Mouse (Mus musculus) gonadal fat pad, adult 2 months (tissue): ENCODE measurements at regions not wholly inside any gene's neighbourhood (a gene's known extent, or its start where the extent isn't known, plus 50 kb on each side); places are given as distances from the start of the nearest gene placed in this dataset.

Experiments
- DNase-seq: peaks from one replicate; pipeline ENCODE4 v3.0.0-alpha.2; 2012; ENCODE audit warnings: low read depth

GRCm38 (mm10) chr17:64492614-64493269 is 107.8 kb upstream of the Man2a1 start:
- no peak for DNase-seq

GRCm38 (mm10) chr17:64499281-64499997 is 101.1 kb upstream of the Man2a1 start:
- DNase-seq = no peak

- no peak for DNase-seq
Observed at GRCm38 (mm10) chr17:64502376-64502775, 98.2 kb upstream of the Man2a1 start.

- no peak for DNase-seq
Observed at GRCm38 (mm10) chr17:64505956-64506355, 94.6 kb upstream of the Man2a1 start.

- DNase-seq = no peak
Observed at GRCm38 (mm10) chr17:64511139-64511779, 89.3 kb upstream of the Man2a1 start.

- no peak for DNase-seq
Observed at GRCm38 (mm10) chr17:64522213-64522612, 78.3 kb upstream of the Man2a1 start.

- no peak for DNase-seq
Observed at GRCm38 (mm10) chr17:64523899-64524298, 76.6 kb upstream of the Man2a1 start.

- no peak for DNase-seq
Observed at GRCm38 (mm10) chr17:64527817-64528216, 72.7 kb upstream of the Man2a1 start.

GRCm38 (mm10) chr17:64528476-64528875 is 72.1 kb upstream of the Man2a1 start:
- DNase-seq = no peak

GRCm38 (mm10) chr17:64529296-64529994 is 71.1 kb upstream of the Man2a1 start:
- DNase-seq = no peak

- DNase-seq = no peak
Observed at GRCm38 (mm10) chr17:64531150-64531549, 69.4 kb upstream of the Man2a1 start.

GRCm38 (mm10) chr17:64534323-64534722 is 66.2 kb upstream of the Man2a1 start:
- no peak for DNase-seq

GRCm38 (mm10) chr17:64538520-64538953 is 62.0 kb upstream of the Man2a1 start:
- no peak for DNase-seq

- DNase-seq = no peak
Observed at GRCm38 (mm10) chr17:64540411-64540810, 60.1 kb upstream of the Man2a1 start.

- DNase-seq = no peak
Observed at GRCm38 (mm10) chr17:64548536-64548935, 52.0 kb upstream of the Man2a1 start.

GRCm38 (mm10) chr17:64550034-64550433 is 50.5 kb upstream of the Man2a1 start:
- DNase-seq = no peak
